Mouse (Mus musculus) hindbrain, embryonic 13.5 days (tissue): ENCODE data around the gene Wdr83os. TPM values are rescaled to one million over a fixed set of nuclear protein-coding genes. Genes with fewer than 3 reads are reported as not detected.
A peak's percentile ranks its signal among the peaks of the same experiment; 100 is the strongest.
"Not testable (repeated sequence)": the region's sequence is repeated elsewhere in the genome, so short reads cannot be mapped to it uniquely, and the experiment has no call there.

Experiments
- ATAC-seq: fragments of 200-750 bp; cut with Nextera tagmentation; 2 replicates; pipeline ENCODE4 v1.8.0; 2017; ENCODE audit warnings: moderate TSS enrichment; ENCODE audit not compliant: low FRiP score
- H3K27ac ChIP-seq: fragments of 300-500 bp; sonication (generic); 2 replicates; pipeline ENCODE4 v1.5.1; 2015; ENCODE audit warnings: inconsistent platforms, mild to moderate bottlenecking, moderate library complexity
- H3K27me3 ChIP-seq: fragments of 300-500 bp; sonication (generic); 2 replicates; pipeline ENCODE4 v1.6.1; 2015; ENCODE audit warnings: mild to moderate bottlenecking, inconsistent platforms
- H3K36me3 ChIP-seq: fragments of 300-500 bp; sonication (generic); 2 replicates; pipeline ENCODE4 v1.6.1; 2015; ENCODE audit warnings: mild to moderate bottlenecking, inconsistent platforms
- H3K4me1 ChIP-seq: fragments of 300-500 bp; sonication (generic); replicated peaks from 2 replicates; pipeline ENCODE4 v1.6.1; 2015; ENCODE audit warnings: inconsistent platforms
- H3K4me2 ChIP-seq: fragments of 300-500 bp; sonication (generic); 2 replicates; pipeline ENCODE4 v1.6.1; 2015; ENCODE audit warnings: inconsistent platforms, mild to moderate bottlenecking, moderate library complexity
- H3K4me3 ChIP-seq: fragments of 300-500 bp; sonication (generic); 2 replicates; pipeline ENCODE4 v1.5.1; 2015; ENCODE audit warnings: mild to moderate bottlenecking, inconsistent platforms
- H3K9ac ChIP-seq: fragments of 300-500 bp; sonication (generic); 2 replicates; pipeline ENCODE4 v1.6.1; 2015; ENCODE audit warnings: mild to moderate bottlenecking, inconsistent platforms
- H3K9me3 ChIP-seq: fragments of 300-500 bp; sonication (generic); 2 replicates; pipeline ENCODE4 v1.6.1; 2016; ENCODE audit warnings: inconsistent platforms
- WGBS: fragments of 180-500 bp; shearing (Covaris S2); methylation state at CpG from one replicate; pipeline ENCODE4 v1.1.7; 2015; 5-methylcytosine and 5-hydroxymethylcytosine counted together
- polyA plus RNA-seq: library from polyadenylated mRNA; unstranded; fragments of >200 nt; fragmentation: Nextera tagmentation; extraction: Ambion mirVana; gene quantifications from 2 replicates; pipeline ENCODE4 v1.2.1, GENCODE M21; 2015

Wdr83os gene
- polyA plus RNA-seq, 1 experiment from 2014 or later, result 112 TPM

DNA sequence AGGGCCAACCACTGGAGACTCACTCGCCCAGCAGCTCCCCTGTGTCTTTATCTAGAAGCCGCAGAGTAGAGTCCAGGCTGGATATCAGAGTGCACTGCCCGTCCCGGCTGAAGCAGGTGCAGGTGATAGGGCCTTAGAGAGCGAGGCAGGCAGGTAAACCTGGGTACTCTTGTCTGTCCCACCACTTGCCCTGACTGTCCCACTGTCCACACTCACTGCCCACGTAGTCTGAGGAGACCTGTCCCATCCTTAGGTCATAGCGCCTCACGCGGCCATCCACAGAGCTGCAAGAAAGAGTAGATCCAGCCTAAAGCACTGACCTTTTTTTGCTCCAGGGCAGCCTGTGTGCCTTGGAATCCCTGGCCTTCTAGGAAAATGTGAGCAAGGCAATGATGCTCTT, 4.5 kb upstream of the Wdr83os start:
- 82% methylated on average over 9 of the region's 9 CpGs for WGBS
- peaks cover 48% of the 10 kb centered on the region for H3K36me3 ChIP-seq
- H3K27me3 ChIP-seq, result no peaks in the 10 kb centered on the region
- H3K4me3 ChIP-seq, result no peak overlapping the region
- no peaks in the 10 kb centered on the region for H3K9me3 ChIP-seq
- ATAC-seq, result no peak
- peaks cover 31% of the 10 kb centered on the region for H3K4me1 ChIP-seq
- no peak overlapping the region for H3K9ac ChIP-seq
- H3K27ac ChIP-seq, result no peak overlapping the region
- H3K4me2 ChIP-seq, result no peak overlapping the region

DNA sequence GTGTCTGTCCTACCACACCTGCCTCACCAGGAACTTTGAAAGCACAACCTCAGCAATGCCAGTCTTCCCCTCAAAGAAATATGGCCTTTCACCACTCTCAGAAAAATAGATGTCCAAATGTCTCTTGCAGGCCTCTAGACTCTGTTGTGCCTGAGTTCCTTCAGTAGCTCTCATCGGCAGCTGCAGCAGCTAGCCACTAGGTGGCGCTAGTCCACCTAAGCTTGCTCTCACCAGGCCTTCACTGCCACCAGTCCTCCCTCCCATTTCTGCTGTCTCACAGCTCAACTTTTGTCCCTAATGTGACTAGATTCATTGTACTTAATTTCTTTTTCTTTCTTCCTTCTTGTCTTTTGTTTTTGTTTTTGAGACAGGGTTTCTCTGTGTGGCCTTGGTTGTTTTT, 3.5 kb upstream of the Wdr83os start:
- Histone ChIP-seq H3K9ac (0 out of 2 replicates have a peak overlapping the region, but pooled peaks have one; percentile 39), H3K27ac (no peak overlapping the region), H3K36me3 (peaks cover 48% of the 10 kb centered on the region), H3K4me1 (peaks cover 37% of the 10 kb centered on the region), H3K4me2 (no peak overlapping the region), H3K4me3 (no peak overlapping the region), H3K9me3 (no peaks in the 10 kb centered on the region), H3K27me3 (no peaks in the 10 kb centered on the region)
- 0% methylated on average over 2 of the region's 2 CpGs for WGBS
- ATAC-seq, result no peak

DNA sequence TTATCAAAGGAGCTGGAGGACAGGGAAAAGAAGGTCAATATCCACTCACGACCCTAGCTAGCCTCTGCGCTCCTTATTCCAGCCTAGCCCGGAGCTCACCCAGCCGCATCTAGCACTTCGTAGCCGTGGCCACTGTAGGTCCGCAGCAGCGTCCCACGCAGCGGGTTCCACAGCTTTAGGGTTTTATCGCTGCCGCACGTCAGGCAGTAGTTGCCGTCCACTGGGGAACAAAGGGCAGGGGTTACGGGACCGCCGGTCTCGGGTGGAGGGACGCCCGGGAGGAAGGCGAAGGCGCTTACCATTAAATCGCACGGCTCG, 367 bp upstream of the Wdr83os start:
- Histone ChIP-seq H3K27me3 (no peaks in the 10 kb centered on the region), H3K9ac (peak overlapping the region; percentile 91), H3K27ac (peak overlapping the region; percentile 76), H3K4me2 (peak overlapping the region; percentile 96), H3K4me3 (peak overlapping the region; percentile 88), H3K36me3 (peaks cover 28% of the 10 kb centered on the region), H3K4me1 (peaks cover 41% of the 10 kb centered on the region), H3K9me3 (no peaks in the 10 kb centered on the region)
- under 1% methylated on average over 25 of the region's 25 CpGs for WGBS
- ATAC-seq, result no peak

DNA sequence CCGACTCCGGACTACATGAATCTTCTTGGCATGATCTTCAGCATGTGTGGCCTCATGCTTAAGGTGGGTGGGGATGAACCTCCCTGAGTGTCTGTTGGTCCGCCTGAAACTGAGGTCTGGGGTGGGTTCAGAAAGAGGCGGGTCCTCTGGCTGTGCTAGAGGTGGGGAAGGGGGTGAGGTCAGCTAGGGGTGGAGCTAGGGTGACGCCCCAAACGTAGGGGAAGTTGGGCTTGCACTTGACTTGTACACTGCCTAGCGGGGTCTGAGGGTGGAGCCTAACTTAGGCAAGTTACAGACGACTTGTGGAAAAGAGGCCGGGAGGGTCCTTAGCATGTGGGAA, 646 bp downstream of the Wdr83os start, which contains the start of gene Wdr83:
TSS of gene Wdr83 (minus strand) at position 91 of the 340 bp plus-strand sequence.
- ATAC-seq, result peak; percentile 41

DNA sequence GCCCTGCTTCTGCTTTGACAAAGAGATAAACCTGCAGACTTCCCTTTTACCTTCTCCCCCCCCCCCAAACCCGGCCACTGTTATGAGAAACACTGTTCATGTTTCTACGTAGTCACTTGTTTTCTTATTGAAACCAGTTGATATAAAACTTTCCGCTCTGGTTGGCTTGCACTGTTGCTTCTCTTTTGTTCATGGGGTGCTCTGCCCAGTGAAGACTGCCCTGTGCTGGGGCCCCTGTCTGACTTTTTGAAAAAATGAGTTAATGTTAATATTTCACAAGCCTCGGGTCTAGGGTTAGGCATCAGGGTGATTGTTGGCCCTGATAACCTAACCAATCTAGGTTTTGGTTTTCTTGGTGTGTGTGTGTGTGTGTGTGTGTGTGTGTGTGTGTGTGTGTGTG, 1.6 kb downstream of the Wdr83os start:
- WGBS, result 99% methylated on average over 4 of the region's 4 CpGs
- not testable (repeated sequence) for H3K27me3 ChIP-seq, ATAC-seq, H3K9me3 ChIP-seq, H3K27ac ChIP-seq, H3K4me3 ChIP-seq, H3K4me2 ChIP-seq, H3K9ac ChIP-seq
- peaks cover 38% of the 10 kb centered on the region for H3K4me1 ChIP-seq
- H3K36me3 ChIP-seq, result peaks cover 24% of the 10 kb centered on the region

More for the DNA sequence above, 646 bp downstream of the Wdr83os start, which contains the start of gene Wdr83:
- WGBS, result 0% methylated on average over 9 of the region's 9 CpGs
- Histone ChIP-seq H3K9ac (peak within 1 kb of the TSS; percentile 91), H3K4me2 (peak within 1 kb of the TSS; percentile 96), H3K9me3 (no peaks in the 10 kb centered on the region), H3K27ac (peak within 1 kb of the TSS; percentile 76), H3K4me3 (peak within 1 kb of the TSS; percentile 88), H3K4me1 (peaks cover 41% of the 10 kb centered on the region), H3K36me3 (peaks cover 23% of the 10 kb centered on the region), H3K27me3 (no peaks in the 10 kb centered on the region)

DNA sequence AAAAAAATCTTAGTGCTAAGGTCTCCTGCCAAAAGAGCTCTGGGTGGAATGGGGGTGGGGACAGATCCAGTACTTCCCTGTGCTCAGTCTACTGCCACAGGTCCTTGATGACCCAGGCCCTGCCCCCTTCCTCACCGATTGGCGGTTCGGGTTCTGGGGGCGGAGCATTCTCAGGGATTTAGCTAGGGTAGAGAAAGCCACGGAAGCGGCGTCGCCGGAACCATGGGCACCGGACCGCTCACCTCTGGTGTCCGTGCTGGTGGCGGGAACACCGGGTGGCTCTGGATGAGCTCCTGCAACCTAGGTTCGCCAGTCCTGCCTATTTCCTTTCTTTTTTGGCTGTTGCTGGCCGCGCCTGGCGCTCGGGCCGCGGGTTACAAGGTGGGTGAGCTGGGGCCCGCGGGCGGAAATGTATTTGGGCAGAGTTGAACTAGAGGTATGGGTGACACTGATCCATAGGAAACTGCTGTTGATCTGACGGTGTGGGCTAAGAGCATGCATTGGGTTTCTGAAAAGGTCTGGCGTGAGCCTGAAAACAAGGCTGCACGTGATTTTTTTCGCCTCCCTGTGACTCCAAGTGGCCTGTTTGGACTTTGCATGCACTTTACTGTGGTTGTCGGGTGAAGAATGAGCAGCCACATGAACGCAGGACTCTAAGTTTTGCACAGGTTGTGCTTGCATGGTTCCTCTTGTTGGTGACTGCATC, 2.7 kb downstream of the Wdr83os start, which contains the start of gene Man2b1:
TSS of gene Man2b1 (plus strand) at position 163 of the 706 bp plus-strand sequence.
- peak; percentile 76 for ATAC-seq
- Histone ChIP-seq H3K36me3 (peaks cover 30% of the 10 kb centered on the region), H3K27ac (no peak within 1 kb of the TSS), H3K9ac (peak within 1 kb of the TSS; percentile 78), H3K4me2 (peak within 1 kb of the TSS; percentile 92), H3K4me1 (peaks cover 38% of the 10 kb centered on the region), H3K9me3 (no peaks in the 10 kb centered on the region), H3K4me3 (peak within 1 kb of the TSS; percentile 63), H3K27me3 (no peaks in the 10 kb centered on the region)
- 1% methylated on average over 30 of the region's 30 CpGs for WGBS

DNA sequence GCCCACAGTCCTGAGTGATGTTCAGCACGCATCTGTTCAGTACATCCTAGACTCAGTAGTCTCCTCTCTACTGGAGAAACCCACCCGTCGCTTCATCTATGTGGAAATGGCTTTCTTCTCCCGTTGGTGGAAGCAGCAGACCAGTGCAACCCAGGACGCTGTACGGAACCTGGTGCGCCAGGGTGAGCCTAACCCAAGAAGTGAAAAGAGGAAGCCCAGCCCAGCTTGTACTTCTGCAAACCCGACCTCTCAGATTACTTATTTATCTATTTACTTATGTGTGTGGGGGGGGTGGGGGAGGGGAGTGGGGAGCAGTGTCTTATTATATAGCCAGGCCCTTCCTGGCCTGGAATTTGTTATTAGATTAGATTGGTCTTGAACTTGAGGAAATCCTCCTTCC, 4.1 kb downstream of the Wdr83os start:
- Histone ChIP-seq H3K4me2 (no peak overlapping the region; the same call in 1 of the 2 replicates), H3K9me3 (no peaks in the 10 kb centered on the region), H3K27me3 (no peaks in the 10 kb centered on the region), H3K4me3 (no peak overlapping the region), H3K27ac (no peak overlapping the region), H3K36me3 (peaks cover 37% of the 10 kb centered on the region), H3K4me1 (peaks cover 34% of the 10 kb centered on the region), H3K9ac (no peak overlapping the region)
- WGBS, result 93% methylated on average over 8 of the region's 8 CpGs
- ATAC-seq, result no peak

DNA sequence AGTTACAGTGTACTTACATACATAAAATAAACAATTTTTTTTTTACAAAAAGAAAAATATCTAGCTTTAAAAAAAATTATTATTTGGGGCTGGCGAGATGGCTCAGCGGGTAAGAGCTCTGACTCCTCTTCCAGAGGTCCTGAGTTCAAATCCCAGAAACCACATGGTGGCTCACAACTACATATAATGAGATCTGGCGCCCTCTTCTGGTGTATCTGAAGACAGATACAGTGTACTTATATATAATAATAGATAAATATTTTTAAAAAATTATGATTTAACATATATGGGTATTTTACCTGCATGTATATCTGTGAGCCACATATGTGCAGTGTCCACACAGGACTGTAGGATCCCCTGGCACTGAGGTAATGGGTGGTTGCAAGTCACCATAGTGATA, 5.7 kb downstream of the Wdr83os start:
- Histone ChIP-seq H3K4me1 (peaks cover 26% of the 10 kb centered on the region), H3K36me3 (peaks cover 42% of the 10 kb centered on the region), H3K27ac (no peak overlapping the region), H3K27me3 (no peaks in the 10 kb centered on the region), H3K4me2 (no peak overlapping the region), H3K4me3 (no peak overlapping the region), H3K9me3 (no peaks in the 10 kb centered on the region), H3K9ac (no peak overlapping the region)
- 75% methylated on average over 3 of the region's 3 CpGs for WGBS
- ATAC-seq, result no peak

DNA sequence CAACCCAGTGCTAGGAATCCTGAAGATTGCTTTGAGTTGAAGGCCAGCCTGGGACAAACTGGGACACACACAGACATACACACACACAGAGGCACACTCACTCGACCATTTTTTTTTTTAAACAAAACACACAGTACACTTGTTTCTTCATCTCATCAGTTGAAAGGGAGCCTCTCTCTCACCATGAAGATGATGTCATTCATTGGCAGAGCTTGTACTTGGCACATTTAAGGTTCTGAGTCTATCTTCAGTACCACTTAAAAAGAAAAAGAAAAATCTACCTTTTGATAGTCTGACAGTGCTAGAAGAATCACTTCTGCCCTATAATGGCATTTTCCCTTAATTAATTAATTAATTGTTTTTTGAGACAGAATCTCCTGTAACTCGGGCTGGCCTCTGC, 8.2 kb downstream of the Wdr83os start:
- no peak overlapping the region for H3K9ac ChIP-seq
- no peaks in the 10 kb centered on the region for H3K9me3 ChIP-seq
- H3K4me2 ChIP-seq, result no peak overlapping the region
- no peak for ATAC-seq
- H3K27ac ChIP-seq, result no peak overlapping the region
- H3K36me3 ChIP-seq, result peaks cover 60% of the 10 kb centered on the region
- peaks cover 5% of the 10 kb centered on the region for H3K4me1 ChIP-seq
- H3K27me3 ChIP-seq, result no peaks in the 10 kb centered on the region
- 89% methylated on average over 2 of the region's 2 CpGs for WGBS
- no peak overlapping the region for H3K4me3 ChIP-seq

DNA sequence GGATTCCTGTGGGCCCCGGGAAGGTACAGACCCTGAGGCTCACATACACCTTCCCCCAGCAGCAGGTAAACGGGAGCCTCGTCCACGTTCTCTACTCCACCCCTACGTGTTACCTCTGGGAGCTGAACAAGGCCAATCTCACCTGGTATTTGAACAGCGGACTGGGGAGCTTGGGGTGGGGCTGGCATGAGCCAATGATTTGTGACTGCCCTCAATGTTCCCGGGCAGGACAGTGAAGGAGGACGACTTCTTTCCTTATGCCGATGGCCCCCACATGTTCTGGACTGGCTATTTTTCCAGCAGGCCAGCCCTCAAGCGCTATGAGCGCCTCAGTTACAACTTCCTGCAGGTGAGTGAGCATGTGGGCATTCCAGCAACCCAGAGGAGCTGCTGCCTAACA, 10.3 kb downstream of the Wdr83os start:
- Histone ChIP-seq H3K4me2 (no peak overlapping the region), H3K27ac (no peak overlapping the region), H3K9ac (no peak overlapping the region), H3K4me1 (no peaks in the 10 kb centered on the region), H3K36me3 (peaks cover 68% of the 10 kb centered on the region), H3K4me3 (no peak overlapping the region), H3K27me3 (no peaks in the 10 kb centered on the region), H3K9me3 (no peaks in the 10 kb centered on the region)
- no peak for ATAC-seq
- 93% methylated on average over 11 of the region's 11 CpGs for WGBS

DNA sequence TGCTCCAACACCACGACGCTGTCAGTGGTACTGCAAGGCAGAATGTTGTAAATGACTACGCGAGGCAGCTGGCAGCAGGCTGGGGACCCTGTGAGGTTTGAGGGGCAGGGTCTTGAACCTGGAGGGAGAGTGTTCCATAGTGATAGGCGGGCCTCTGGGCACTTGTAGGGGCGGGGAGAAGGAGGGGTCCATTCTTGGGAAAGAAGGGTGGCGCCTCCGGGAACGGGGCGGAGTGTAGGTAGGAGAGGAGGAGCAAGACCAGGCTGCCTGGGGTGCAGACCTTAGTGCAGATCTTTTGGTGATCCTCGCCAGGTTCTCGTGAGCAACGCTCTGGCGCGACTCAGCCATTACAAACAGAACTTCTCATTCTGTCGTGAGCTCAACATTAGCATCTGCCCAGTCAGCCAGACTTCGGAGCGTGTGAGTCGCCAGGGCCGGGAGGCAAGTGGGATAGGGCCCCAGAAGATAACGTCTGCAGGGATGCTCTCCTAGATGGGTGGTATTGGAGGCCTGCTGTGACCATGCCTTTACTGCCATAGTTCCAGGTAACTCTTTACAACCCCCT, 11.1 kb downstream of the Wdr83os start:
- no peaks in the 10 kb centered on the region for H3K4me1 ChIP-seq
- H3K9ac ChIP-seq, result no peak overlapping the region
- no peak for ATAC-seq
- peaks cover 73% of the 10 kb centered on the region for H3K36me3 ChIP-seq
- 37% methylated on average over 21 of the region's 21 CpGs for WGBS
- H3K27me3 ChIP-seq, result no peaks in the 10 kb centered on the region
- no peak overlapping the region for H3K4me3 ChIP-seq
- no peaks in the 10 kb centered on the region for H3K9me3 ChIP-seq
- H3K4me2 ChIP-seq, result no peak overlapping the region
- H3K27ac ChIP-seq, result no peak overlapping the region

DNA sequence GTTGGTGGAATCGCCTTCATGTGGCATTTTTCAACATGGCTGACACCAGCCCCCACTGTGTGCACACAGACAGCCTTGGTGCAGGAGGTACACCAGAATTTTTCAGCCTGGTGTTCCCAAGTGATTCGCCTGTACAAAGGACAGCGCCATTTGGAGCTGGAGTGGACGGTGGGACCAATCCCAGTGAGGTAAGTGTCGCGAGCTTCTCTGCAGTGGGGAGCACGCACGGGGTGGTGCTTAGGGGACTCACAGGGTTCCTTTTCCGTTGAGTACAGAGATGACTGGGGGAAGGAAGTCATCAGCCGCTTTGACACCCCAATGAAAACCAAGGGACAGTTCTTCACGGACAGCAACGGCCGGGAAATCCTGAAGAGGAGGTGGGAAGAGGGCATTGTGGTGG, 14.5 kb downstream of the Wdr83os start:
- ATAC-seq, result no peak
- H3K9me3 ChIP-seq, result no peaks in the 10 kb centered on the region
- no peak overlapping the region for H3K27ac ChIP-seq
- no peaks in the 10 kb centered on the region for H3K4me1 ChIP-seq
- no peaks in the 10 kb centered on the region for H3K27me3 ChIP-seq
- WGBS, result 94% methylated on average over 13 of the region's 13 CpGs
- H3K4me3 ChIP-seq, result no peak overlapping the region
- H3K36me3 ChIP-seq, result peaks cover 69% of the 10 kb centered on the region
- H3K9ac ChIP-seq, result no peak overlapping the region
- H3K4me2 ChIP-seq, result no peak overlapping the region

DNA sequence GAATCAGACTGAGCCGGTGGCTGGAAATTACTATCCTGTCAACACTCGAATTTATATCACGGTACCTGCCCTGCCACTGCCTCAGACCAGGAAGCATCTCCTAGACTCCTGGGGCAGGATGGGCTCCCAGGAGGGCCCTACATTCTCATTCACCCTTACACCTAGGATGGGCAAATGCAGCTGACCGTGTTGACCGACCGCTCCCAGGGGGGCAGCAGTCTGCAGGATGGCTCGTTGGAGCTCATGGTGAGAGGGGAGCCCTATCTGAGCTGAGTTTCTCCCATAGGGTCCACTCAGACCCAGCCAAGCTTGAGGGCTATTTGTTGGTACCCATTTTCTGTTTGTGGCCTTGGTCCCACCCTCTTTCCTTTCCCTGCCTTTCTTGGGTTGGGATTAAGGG, 15.0 kb downstream of the Wdr83os start:
- 93% methylated on average over 7 of the region's 7 CpGs for WGBS
- Histone ChIP-seq H3K27me3 (no peaks in the 10 kb centered on the region), H3K9me3 (no peaks in the 10 kb centered on the region), H3K27ac (no peak overlapping the region), H3K9ac (no peak overlapping the region), H3K4me1 (no peaks in the 10 kb centered on the region), H3K4me2 (no peak overlapping the region), H3K4me3 (no peak overlapping the region), H3K36me3 (peaks cover 69% of the 10 kb centered on the region)
- no peak for ATAC-seq
